Mouse (Mus musculus): Measurements from ENCODE around the gene Dmrt3.

Gene Dmrt3

GRCm38 (mm10) chr19:25622291-25623251, 12.5 kb downstream of the Dmrt3 start:
- intact Hi-C loops (cut with DNase I), result loop anchor here (10.0 kb wide), 1 partner anchor 278 kb away; no protein-coding TSS in a partner anchor

- intact Hi-C loops (cut with DNase I), result loop anchor here (2.0 to 10.0 kb wide), 2 partner anchors 84 to 284 kb away; no protein-coding TSS in a partner anchor
Measured at GRCm38 (mm10) chr19:25628490-25628889, 18.4 kb downstream of the Dmrt3 start.

GRCm38 (mm10) chr19:25635119-25635518, 25.0 kb downstream of the Dmrt3 start:
- intact Hi-C loops (cut with DNase I), result no loop called here

- intact Hi-C loops (cut with DNase I), result no loop called here
Measured at GRCm38 (mm10) chr19:25635622-25636244, 25.6 kb downstream of the Dmrt3 start.

GRCm38 (mm10) chr19:25638766-25639361, 28.8 kb downstream of the Dmrt3 start:
- intact Hi-C loops (cut with DNase I), result no loop called here

- intact Hi-C loops (cut with DNase I), result no loop called here
Measured at GRCm38 (mm10) chr19:25641786-25642185, 31.7 kb downstream of the Dmrt3 start.

- intact Hi-C loops (cut with DNase I), result no loop called here
Measured at GRCm38 (mm10) chr19:25647136-25647535, 37.0 kb downstream of the Dmrt3 start.

GRCm38 (mm10) chr19:25648701-25649100, 38.6 kb downstream of the Dmrt3 start:
- intact Hi-C loops (cut with DNase I), result no loop called here

GRCm38 (mm10) chr19:25650474-25650873, 40.4 kb downstream of the Dmrt3 start:
- intact Hi-C loops (cut with DNase I), result no loop called here

GRCm38 (mm10) chr19:25652560-25652959, 42.5 kb downstream of the Dmrt3 start:
- intact Hi-C loops (cut with DNase I), result no loop called here

- intact Hi-C loops (cut with DNase I), result no loop called here
Measured at GRCm38 (mm10) chr19:25654034-25654749, 44.1 kb downstream of the Dmrt3 start.

- intact Hi-C loops (cut with DNase I), result no loop called here
Measured at GRCm38 (mm10) chr19:25665486-25666339, 55.6 kb downstream of the Dmrt3 start.

- intact Hi-C loops (cut with DNase I), result no loop called here
Measured at GRCm38 (mm10) chr19:25667836-25668235, 57.7 kb downstream of the Dmrt3 start.

- intact Hi-C loops (cut with DNase I), result no loop called here
Measured at GRCm38 (mm10) chr19:25669593-25670248, 59.6 kb downstream of the Dmrt3 start.

- intact Hi-C loops (cut with DNase I), result no loop called here
Measured at GRCm38 (mm10) chr19:25670571-25671285, 60.6 kb downstream of the Dmrt3 start.

- intact Hi-C loops (cut with DNase I), result no loop called here
Measured at GRCm38 (mm10) chr19:25671681-25672080, 61.6 kb downstream of the Dmrt3 start.

GRCm38 (mm10) chr19:25672101-25672950, 62.2 kb downstream of the Dmrt3 start, which contains the start of gene Dmrt2:
Gene Dmrt2, plus strand, starts transcription at chr19:25672411.
- intact Hi-C loops (cut with DNase I), result no loop called here
